Mouse (Mus musculus) forebrain, embryonic 10.5 days (tissue): ENCODE measurements around the gene Ccdc50. TPM values are rescaled to one million over a fixed set of nuclear protein-coding genes. Genes with fewer than 3 reads are reported as not detected.

Experiments used
- DNase-seq: peaks from one replicate; pipeline ENCODE4 v3.0.0-alpha.2; 2017; ENCODE audit warnings: low spot score; ENCODE audit errors: extremely low spot score
- H3K27ac ChIP-seq: fragments of 300-500 bp; sonication (generic); 2 replicates; pipeline ENCODE4 v1.5.1; 2016; ENCODE audit warnings: mild to moderate bottlenecking
- H3K27me3 ChIP-seq: fragments of 300-500 bp; sonication (generic); 2 replicates; pipeline ENCODE4 v1.6.1; 2016; ENCODE audit warnings: mild to moderate bottlenecking; ENCODE audit not compliant: poor library complexity, severe bottlenecking
- H3K36me3 ChIP-seq: fragments of 300-500 bp; sonication (generic); replicated peaks from 2 replicates; pipeline ENCODE4 v1.6.1; 2016; ENCODE audit warnings: mild to moderate bottlenecking, moderate library complexity
- H3K4me1 ChIP-seq: fragments of 300-500 bp; sonication (generic); 2 replicates; pipeline ENCODE4 v1.6.1; 2016
- H3K4me3 ChIP-seq: fragments of 300-500 bp; sonication (generic); 2 replicates; pipeline ENCODE4 v1.5.1; 2016; ENCODE audit warnings: mild to moderate bottlenecking, moderate library complexity
- H3K9me3 ChIP-seq: fragments of 300-500 bp; sonication (generic); 2 replicates; pipeline ENCODE4 v1.6.1; 2016; ENCODE audit warnings: mild to moderate bottlenecking, moderate library complexity
- WGBS: fragments of 180-500 bp; shearing (Covaris S2); methylation state at CpG from one replicate; pipeline ENCODE4 v1.1.7; 2016; 5-methylcytosine and 5-hydroxymethylcytosine counted together
- polyA plus RNA-seq: library from polyadenylated mRNA; unstranded; fragments of >200 nt; fragmentation: Nextera tagmentation; extraction: Ambion mirVana; gene quantifications from 2 replicates; pipeline ENCODE4 v1.2.1, GENCODE M21; 2016

Gene Ccdc50
- polyA plus RNA-seq, 1 experiment from 2014 or later: 55.0 TPM

DNA sequence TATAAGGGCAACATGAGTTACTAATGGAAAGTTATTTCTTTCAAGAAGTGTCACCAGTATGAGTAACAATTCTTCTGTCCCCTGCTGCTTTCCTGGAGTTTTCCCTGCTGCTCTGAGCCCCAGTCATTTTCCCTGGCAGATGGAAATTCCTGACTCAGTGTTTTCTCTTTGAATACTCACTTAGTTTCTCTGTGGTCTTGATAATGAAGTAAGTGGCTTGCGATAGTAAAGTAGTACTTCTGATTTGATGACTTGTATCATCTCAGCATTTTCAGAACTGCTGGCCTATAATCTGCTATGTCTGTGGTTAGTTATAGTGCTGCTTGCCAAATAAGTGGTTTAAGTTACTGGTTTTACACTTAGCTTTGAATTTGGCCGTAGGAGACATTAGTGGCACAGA lies 12.9 kb downstream of the Ccdc50 start:
- DNase-seq: no peak
- H3K27ac ChIP-seq: no peak overlapping the region
- no peaks in the 10 kb centered on the region for H3K9me3 ChIP-seq
- peaks cover 18% of the 10 kb centered on the region for H3K36me3 ChIP-seq
- no peak overlapping the region for H3K4me3 ChIP-seq
- H3K4me1 ChIP-seq: no peaks in the 10 kb centered on the region
- 93% methylated on average over 2 of the region's 2 CpGs for WGBS
- H3K27me3 ChIP-seq: no peaks in the 10 kb centered on the region

GRCm38 (mm10) chr16:27404107-27404506 lies 15.4 kb downstream of the Ccdc50 start:
- H3K9me3 ChIP-seq: no peaks in the 10 kb centered on the region
- no peak overlapping the region for H3K4me3 ChIP-seq
- peaks cover 32% of the 10 kb centered on the region for H3K36me3 ChIP-seq
- no peak for DNase-seq
- H3K27ac ChIP-seq: no peak overlapping the region
- H3K27me3 ChIP-seq: no peaks in the 10 kb centered on the region
- no peaks in the 10 kb centered on the region for H3K4me1 ChIP-seq

DNA sequence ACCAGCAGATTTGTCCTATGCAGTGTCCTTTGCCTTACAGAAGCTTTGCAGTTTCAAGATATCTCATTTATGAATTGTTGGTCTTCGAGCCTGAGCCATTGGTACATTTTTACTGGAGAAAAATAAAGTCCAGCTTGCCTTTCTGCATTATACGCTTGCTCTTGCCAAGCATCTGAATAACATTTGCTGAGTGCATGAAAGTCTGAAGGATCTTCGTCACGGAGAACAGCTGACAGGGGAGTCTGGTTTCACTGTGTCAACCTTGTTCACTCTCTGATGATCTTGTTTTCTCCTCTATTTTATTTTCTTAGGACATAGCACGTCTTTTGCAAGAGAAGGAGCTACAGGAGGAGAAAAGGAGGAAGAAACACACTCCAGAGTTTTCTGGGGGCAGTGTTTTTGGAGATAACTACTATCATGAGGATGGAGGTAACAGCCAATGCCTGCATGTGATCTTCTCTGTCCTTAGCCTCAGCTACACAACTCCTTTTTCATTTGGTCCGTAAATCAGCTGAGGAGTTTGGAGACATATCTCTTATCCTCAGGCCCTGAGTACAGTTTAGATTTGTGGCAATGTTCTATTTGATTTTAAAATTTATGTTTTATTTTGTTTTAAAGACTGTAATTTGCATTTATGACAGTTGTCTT lies 28.4 kb downstream of the Ccdc50 start:
- Histone ChIP-seq H3K4me3 (no peak overlapping the region), H3K9me3 (peaks cover 6% of the 10 kb centered on the region), H3K27me3 (no peaks in the 10 kb centered on the region), H3K27ac (no peak overlapping the region), H3K36me3 (peaks cover 98% of the 10 kb centered on the region), H3K4me1 (no peaks in the 10 kb centered on the region)
- no peak for DNase-seq
- WGBS: 93% methylated on average over 6 of the region's 6 CpGs

- no peak for DNase-seq
- Histone ChIP-seq H3K27ac (no peak overlapping the region), H3K4me1 (no peaks in the 10 kb centered on the region), H3K27me3 (no peaks in the 10 kb centered on the region), H3K9me3 (peaks cover 12% of the 10 kb centered on the region), H3K36me3 (peaks cover 98% of the 10 kb centered on the region), H3K4me3 (no peak overlapping the region)
- 94% methylated on average over 3 of the region's 3 CpGs for WGBS
These were observed 29.0 kb downstream of the Ccdc50 start for GRCm38 (mm10) chr16:27417632-27418031.

- Histone ChIP-seq H3K9me3 (peaks cover 17% of the 10 kb centered on the region), H3K27ac (no peak overlapping the region), H3K4me1 (no peaks in the 10 kb centered on the region), H3K4me3 (no peak overlapping the region), H3K27me3 (no peaks in the 10 kb centered on the region), H3K36me3 (peaks cover 73% of the 10 kb centered on the region)
- 98% methylated on average over 3 of the region's 3 CpGs for WGBS
- no peak for DNase-seq
These were observed 32.3 kb downstream of the Ccdc50 start for GRCm38 (mm10) chr16:27420982-27421381.

DNA sequence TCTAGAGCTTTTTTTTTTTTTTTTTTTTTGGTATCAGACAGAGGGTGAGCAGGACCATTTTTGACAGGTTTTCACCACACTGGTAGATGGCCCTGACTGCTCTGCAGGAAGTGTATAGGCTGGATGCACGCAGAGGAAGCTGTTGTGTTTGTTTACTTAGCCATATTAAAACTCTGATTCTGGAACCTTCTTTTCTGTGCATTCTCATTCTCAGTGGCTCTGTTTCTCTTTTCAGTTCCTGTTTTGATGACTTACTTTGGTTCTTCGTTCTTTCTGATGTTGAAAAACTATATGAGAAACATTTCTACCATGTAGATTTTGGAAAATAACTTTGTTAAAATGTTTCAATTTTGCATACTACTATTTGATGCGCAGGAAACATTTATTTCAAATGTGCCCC lies 46.4 kb downstream of the Ccdc50 start:
- Histone ChIP-seq H3K36me3 (peaks cover 49% of the 10 kb centered on the region), H3K4me1 (no peaks in the 10 kb centered on the region), H3K4me3 (no peak overlapping the region), H3K27ac (no peak overlapping the region), H3K27me3 (no peaks in the 10 kb centered on the region), H3K9me3 (no peaks in the 10 kb centered on the region)
- DNase-seq: no peak
- 89% methylated on average over 3 of the region's 3 CpGs for WGBS

DNA sequence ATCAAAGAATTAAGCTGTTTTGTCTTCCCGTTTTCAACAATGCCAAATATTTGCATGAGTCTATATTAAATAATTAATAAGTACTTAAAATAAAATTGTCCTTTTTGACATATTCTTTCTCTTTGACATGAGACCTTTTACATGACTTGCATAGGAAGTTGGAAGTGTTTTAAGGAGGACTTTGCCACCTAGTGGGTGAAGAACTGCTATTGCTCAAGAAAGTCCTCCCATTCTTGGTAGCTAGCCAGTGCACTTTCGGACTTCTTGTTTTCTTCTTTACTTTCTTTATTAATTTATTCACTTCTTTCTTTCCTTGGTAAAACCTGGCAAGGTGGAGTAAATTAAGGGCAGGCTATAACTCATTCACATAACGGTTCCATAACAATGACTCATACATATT lies 55.3 kb downstream of the Ccdc50 start:
- H3K27me3 ChIP-seq: no peaks in the 10 kb centered on the region
- no peaks in the 10 kb centered on the region for H3K9me3 ChIP-seq
- H3K4me1 ChIP-seq: no peaks in the 10 kb centered on the region
- DNase-seq: no peak
- no peak overlapping the region for H3K27ac ChIP-seq
- H3K4me3 ChIP-seq: no peak overlapping the region
- whole genome bisulfite sequencing: 94% methylated on average over 3 of the region's 3 CpGs
- H3K36me3 ChIP-seq: peaks cover 83% of the 10 kb centered on the region

DNA sequence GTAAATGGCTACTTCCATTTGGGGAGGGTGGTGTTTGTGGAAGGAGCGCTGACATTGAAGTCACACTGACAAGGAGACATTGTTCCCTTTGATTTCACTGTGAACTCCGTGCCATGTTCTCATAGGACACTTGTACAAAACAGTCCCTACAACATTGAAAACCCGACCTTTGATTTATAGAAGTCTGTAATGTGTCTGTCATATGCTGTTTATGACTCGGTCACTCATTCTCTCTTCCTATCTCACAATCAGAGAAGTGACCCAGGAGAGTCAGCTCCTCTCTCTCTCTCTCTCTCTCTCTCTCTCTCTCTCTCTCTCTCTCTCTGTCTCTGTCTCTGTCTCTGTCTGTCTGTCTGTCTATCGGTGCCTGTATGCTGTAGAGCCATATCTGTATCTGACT lies 60.7 kb downstream of the Ccdc50 start:
- no peaks in the 10 kb centered on the region for H3K27me3 ChIP-seq
- H3K36me3 ChIP-seq: peaks cover 58% of the 10 kb centered on the region
- no peaks in the 10 kb centered on the region for H3K4me1 ChIP-seq
- no peak for DNase-seq
- no peak overlapping the region for H3K4me3 ChIP-seq
- no peaks in the 10 kb centered on the region for H3K9me3 ChIP-seq
- 97% methylated on average over 5 of the region's 5 CpGs for WGBS
- no peak overlapping the region for H3K27ac ChIP-seq

DNA sequence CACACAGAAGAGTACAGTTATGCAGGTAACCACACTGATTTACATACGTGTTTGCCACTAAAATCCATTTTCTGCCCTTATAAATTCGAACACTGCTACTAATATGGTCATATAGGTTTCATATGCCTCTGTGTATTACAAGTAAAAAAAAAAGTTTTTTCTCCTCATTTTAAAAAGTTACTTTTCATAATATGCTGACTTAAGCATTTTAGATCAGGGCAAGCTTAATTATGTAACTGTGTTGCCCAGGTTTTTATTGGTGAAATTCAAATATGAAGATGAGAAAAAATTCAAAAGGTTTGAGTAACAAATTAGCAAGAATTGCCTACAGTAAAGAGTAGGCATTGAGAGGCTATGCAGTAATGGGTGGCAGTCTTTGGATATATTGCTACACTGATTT lies 62.0 kb downstream of the Ccdc50 start:
- DNase-seq: no peak
- Histone ChIP-seq H3K27ac (no peak overlapping the region), H3K27me3 (no peaks in the 10 kb centered on the region), H3K4me1 (no peaks in the 10 kb centered on the region), H3K4me3 (no peak overlapping the region), H3K9me3 (no peaks in the 10 kb centered on the region), H3K36me3 (peaks cover 45% of the 10 kb centered on the region)
- 93% methylated on average over 2 of the region's 2 CpGs for WGBS

DNA sequence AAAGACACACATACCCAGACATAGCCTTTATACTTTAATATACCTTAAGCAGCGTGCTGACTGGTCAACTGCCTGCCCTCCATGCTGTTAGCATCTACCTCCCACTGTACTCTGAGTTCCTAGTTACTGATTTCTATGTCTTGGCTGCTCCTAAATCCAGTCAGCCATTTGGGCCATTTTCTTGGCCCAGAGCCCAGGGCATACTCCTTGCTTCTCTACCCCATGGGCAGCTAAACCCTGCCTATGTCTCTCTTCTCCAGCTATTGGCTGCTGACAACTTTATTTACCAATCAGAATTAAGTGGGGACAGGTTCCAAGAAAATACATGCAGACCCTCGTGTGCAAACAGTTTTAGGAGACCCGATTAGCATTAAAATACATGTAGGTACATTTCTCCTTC lies 64.7 kb downstream of the Ccdc50 start:
- no peak overlapping the region for H3K27ac ChIP-seq
- DNase-seq: no peak
- H3K4me1 ChIP-seq: no peaks in the 10 kb centered on the region
- H3K9me3 ChIP-seq: no peaks in the 10 kb centered on the region
- 77% methylated on average over 3 of the region's 3 CpGs for WGBS
- H3K4me3 ChIP-seq: no peak overlapping the region
- peaks cover 25% of the 10 kb centered on the region for H3K36me3 ChIP-seq
- no peaks in the 10 kb centered on the region for H3K27me3 ChIP-seq

DNA sequence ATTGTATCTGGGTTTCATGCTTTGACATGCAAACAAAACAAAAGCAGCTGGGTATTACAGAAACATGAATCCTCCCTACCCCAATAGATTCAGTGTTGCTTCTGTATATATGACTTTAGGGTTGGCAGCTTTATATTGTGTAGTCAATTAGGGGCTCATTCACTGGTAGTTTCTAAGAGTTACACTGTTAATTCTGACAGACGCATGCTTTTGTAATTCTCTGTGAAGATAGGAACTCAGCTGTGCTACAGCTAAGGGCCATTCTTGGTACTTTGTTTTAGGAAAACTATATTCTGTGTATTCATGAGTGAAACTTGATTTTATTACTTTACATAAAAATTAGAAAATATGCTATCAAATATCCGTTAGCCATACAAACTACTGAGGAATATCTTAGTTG lies 65.2 kb downstream of the Ccdc50 start:
- WGBS: 86% methylated on average over 2 of the region's 2 CpGs
- Histone ChIP-seq H3K27ac (no peak overlapping the region), H3K4me1 (no peaks in the 10 kb centered on the region), H3K4me3 (no peak overlapping the region), H3K36me3 (peaks cover 23% of the 10 kb centered on the region), H3K9me3 (no peaks in the 10 kb centered on the region), H3K27me3 (no peaks in the 10 kb centered on the region)
- DNase-seq: no peak

GRCm38 (mm10) chr16:27457273-27457672 lies 68.6 kb downstream of the Ccdc50 start:
- no peaks in the 10 kb centered on the region for H3K27me3 ChIP-seq
- no peak overlapping the region for H3K4me3 ChIP-seq
- peak; percentile 72 for DNase-seq
- no peaks in the 10 kb centered on the region for H3K9me3 ChIP-seq
- WGBS: 18% methylated on average over 4 of the region's 4 CpGs
- no peak overlapping the region for H3K27ac ChIP-seq
- no peaks in the 10 kb centered on the region for H3K4me1 ChIP-seq
- H3K36me3 ChIP-seq: no peaks in the 10 kb centered on the region

DNA sequence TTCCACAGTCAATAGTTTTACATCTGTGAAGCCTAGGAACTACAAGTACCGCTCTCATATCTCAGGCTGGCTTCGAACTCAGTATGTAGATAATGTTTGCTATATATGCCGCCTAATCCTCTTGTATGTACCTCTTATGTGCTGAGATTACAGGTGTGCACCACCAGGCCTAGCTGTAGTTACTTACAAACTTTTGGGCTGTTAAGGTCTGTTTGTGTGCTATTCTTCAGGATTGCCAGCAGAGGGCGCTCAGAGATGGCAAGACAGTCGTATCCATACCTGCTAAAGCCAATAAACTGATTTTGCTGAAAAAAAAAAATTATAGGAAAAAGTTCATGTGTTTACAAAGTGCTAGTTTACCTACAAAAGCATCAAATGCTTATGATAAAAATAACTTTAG lies 80.1 kb downstream of the Ccdc50 start:
- Histone ChIP-seq H3K9me3 (no peaks in the 10 kb centered on the region), H3K4me3 (no peak overlapping the region), H3K27me3 (no peaks in the 10 kb centered on the region), H3K4me1 (no peaks in the 10 kb centered on the region), H3K27ac (no peak overlapping the region), H3K36me3 (no peaks in the 10 kb centered on the region)
- no peak for DNase-seq
- 24% methylated on average over 5 of the region's 5 CpGs for WGBS

GRCm38 (mm10) chr16:27471389-27471788 lies 82.7 kb downstream of the Ccdc50 start:
- no peaks in the 10 kb centered on the region for H3K27me3 ChIP-seq
- no peaks in the 10 kb centered on the region for H3K4me1 ChIP-seq
- no peaks in the 10 kb centered on the region for H3K9me3 ChIP-seq
- H3K27ac ChIP-seq: no peak overlapping the region
- no peaks in the 10 kb centered on the region for H3K36me3 ChIP-seq
- no peak overlapping the region for H3K4me3 ChIP-seq
- no peak for DNase-seq
- 84% methylated on average over 6 of the region's 6 CpGs for WGBS
